Mouse (Mus musculus): ENCODE data around the gene Crkl.

The Crkl gene

GRCm38 (mm10) chr16:17451541-17452372 is at the start of gene Crkl:
Gene Crkl (plus strand): TSS chr16:17451987.
- DNase-seq (ENCODE audit: low spot score in 2 of 2), result peak; percentile 98

- DNase-seq (ENCODE audit: low spot score in 2 of 2), result peak in 1 of 2 experiments; percentile 44
Observed at GRCm38 (mm10) chr16:17402855-17403254, 48.9 kb upstream of the Crkl start.

- peak; percentile 66 to 72 for DNase-seq (ENCODE audit: low spot score in 2 of 2)
Observed at GRCm38 (mm10) chr16:17405271-17405696, 46.5 kb upstream of the Crkl start.

- DNase-seq (ENCODE audit: low spot score in 2 of 2), result peak; percentile 100
Observed at GRCm38 (mm10) chr16:17405736-17406443, 45.9 kb upstream of the Crkl start, which contains the start of the genes Snap29 and Pi4ka. Gene Snap29 (plus strand): TSS chr16:17405986. Gene Pi4ka (minus strand): TSS chr16:17406314.

- DNase-seq (ENCODE audit: low spot score in 2 of 2), result no peak
Observed at GRCm38 (mm10) chr16:17406512-17407231, 45.1 kb upstream of the Crkl start.

GRCm38 (mm10) chr16:17409046-17409445 is 42.7 kb upstream of the Crkl start:
- DNase-seq (ENCODE audit: low spot score in 2 of 2), result peak; percentile 21 to 45

- peak; percentile 32 to 40 for DNase-seq (ENCODE audit: low spot score in 2 of 2)
Observed at GRCm38 (mm10) chr16:17410209-17410608, 41.6 kb upstream of the Crkl start.

- no peak for DNase-seq (ENCODE audit: low spot score in 2 of 2)
Observed at GRCm38 (mm10) chr16:17423021-17423420, 28.8 kb upstream of the Crkl start.

GRCm38 (mm10) chr16:17432576-17432975 is 19.2 kb upstream of the Crkl start:
- DNase-seq (ENCODE audit: low spot score in 2 of 2), result no peak

GRCm38 (mm10) chr16:17452373-17452715 is 557 bp downstream of the Crkl start:
- DNase-seq (ENCODE audit: low spot score in 2 of 2), result no peak

- no peak for DNase-seq (ENCODE audit: low spot score in 2 of 2)
Observed at GRCm38 (mm10) chr16:17456901-17457300, 5.1 kb downstream of the Crkl start.

GRCm38 (mm10) chr16:17460254-17460653 is 8.5 kb downstream of the Crkl start:
- DNase-seq (ENCODE audit: low spot score in 2 of 2), result no peak

- no peak for DNase-seq (ENCODE audit: low spot score in 2 of 2)
Observed at GRCm38 (mm10) chr16:17461596-17461995, 9.8 kb downstream of the Crkl start.

GRCm38 (mm10) chr16:17463184-17463583 is 11.4 kb downstream of the Crkl start:
- DNase-seq (ENCODE audit: low spot score in 2 of 2), result no peak

GRCm38 (mm10) chr16:17466875-17467663 is 15.3 kb downstream of the Crkl start:
- DNase-seq (ENCODE audit: low spot score in 2 of 2), result no peak

GRCm38 (mm10) chr16:17472498-17472897 is 20.7 kb downstream of the Crkl start:
- DNase-seq (ENCODE audit: low spot score in 2 of 2), result no peak

GRCm38 (mm10) chr16:17474091-17474490 is 22.3 kb downstream of the Crkl start:
- no peak for DNase-seq (ENCODE audit: low spot score in 2 of 2)

GRCm38 (mm10) chr16:17474761-17475160 is 23.0 kb downstream of the Crkl start:
- DNase-seq (ENCODE audit: low spot score in 2 of 2), result no peak

- no peak for DNase-seq (ENCODE audit: low spot score in 2 of 2)
Observed at GRCm38 (mm10) chr16:17475326-17475725, 23.5 kb downstream of the Crkl start.

- no peak for DNase-seq (ENCODE audit: low spot score in 2 of 2)
Observed at GRCm38 (mm10) chr16:17478331-17478943, 26.6 kb downstream of the Crkl start.

- no peak for DNase-seq (ENCODE audit: low spot score in 2 of 2)
Observed at GRCm38 (mm10) chr16:17481465-17481864, 29.7 kb downstream of the Crkl start.

Measured in heart, adult 9 months (tissue).